26 mouse cellular contexts compared by ENCODE assay signal in genomic region chr17:68042377-68042776, GRCm38 (mm10). TPM values are rescaled to one million over a fixed set of nuclear protein-coding genes. Genes with fewer than 3 reads are reported as not detected.
"Had no signal": no experiment of that assay in that cellular context is flagged by ENCODE, and none has a peak within 500 bp of the region (broad histone marks: within the 10 kb centered on the region; RNA-seq: fewer than 3 reads in every experiment).

No protein-coding gene starts in this region.

- H3K4me2 ChIP-seq: heart, embryonic 11.5 days; heart, embryonic 13.5 days; heart, embryonic 15.5 days; hindbrain, embryonic 13.5 days; kidney, embryonic 15.5 days; limb, embryonic 13.5 days; limb, embryonic 15.5 days; liver, embryonic 12.5 days had no signal

- ATAC-seq: hindbrain, embryonic 16.5 days; inflammation-experienced regulatory T-cells, adult 6 months; liver, embryonic 12.5 days had no signal

- H3K27ac ChIP-seq: gastrocnemius, adult 2 months; heart, embryonic 13.5 days; heart, embryonic 15.5 days; hindbrain, embryonic 13.5 days; kidney, embryonic 15.5 days; kidney, postnatal 0 days; limb, embryonic 13.5 days; limb, embryonic 15.5 days; liver, embryonic 12.5 days; liver, embryonic 14.5 days had no signal

- DNase-seq: gastrocnemius, adult 2 months; gastrocnemius, postnatal 10 days; gastrocnemius, postnatal 25 days; heart, adult 18-20 months; heart, postnatal 14 days; heart, postnatal 36 days; kidney, adult 11 months; kidney, adult 2 months; kidney, adult 9 months; kidney, postnatal 14 days; kidney, postnatal 36 days; layer of hippocampus, adult 9-11 months; layer of hippocampus, postnatal 36 days; left cerebral cortex, postnatal 4 days had no signal

- H3K4me3 ChIP-seq: gastrocnemius, adult 2 months; heart, embryonic 13.5 days; heart, embryonic 15.5 days; hindbrain, embryonic 13.5 days; kidney, embryonic 15.5 days; limb, embryonic 13.5 days; limb, embryonic 15.5 days; liver, embryonic 12.5 days had no signal

- H3K36me3 ChIP-seq: heart, embryonic 13.5 days; heart, embryonic 15.5 days; hindbrain, embryonic 13.5 days; kidney, embryonic 15.5 days; limb, embryonic 13.5 days; limb, embryonic 15.5 days; liver, embryonic 12.5 days had no signal

- H3K9ac ChIP-seq: heart, embryonic 13.5 days; heart, embryonic 15.5 days; hindbrain, embryonic 13.5 days; kidney, embryonic 15.5 days; limb, embryonic 13.5 days; limb, embryonic 15.5 days; liver, embryonic 12.5 days; liver, embryonic 14.5 days had no signal

- H3K9me3 ChIP-seq: heart, embryonic 13.5 days; heart, embryonic 15.5 days; hindbrain, embryonic 13.5 days; kidney, embryonic 15.5 days; limb, embryonic 13.5 days; limb, embryonic 15.5 days; liver, embryonic 12.5 days had no signal

- H3K4me1 ChIP-seq: heart, embryonic 15.5 days; hindbrain, embryonic 13.5 days; kidney, embryonic 15.5 days; limb, embryonic 15.5 days; liver, embryonic 12.5 days had no signal

- H3K27me3 ChIP-seq: heart, embryonic 13.5 days; heart, embryonic 15.5 days; hindbrain, embryonic 13.5 days; limb, embryonic 13.5 days; limb, embryonic 15.5 days; liver, embryonic 12.5 days had no signal

RNA-seq across cellular contexts. Expression of gene Arhgap28, which starts 38.5 kb away (rescaled TPM):
- polyA plus RNA-seq: inflammation-experienced regulatory T-cells, adult 6 months had no signal
